Mouse (Mus musculus): Measurements from ENCODE around the gene Fads1. TPM values are rescaled to one million over a fixed set of nuclear protein-coding genes. Genes with fewer than 3 reads are reported as not detected.

Gene Fads1
- total RNA-seq, 1 experiment from 2014 or later: 362 TPM

Small RNA genes within 50 kb of the gene (microRNA-seq; reads per million reads assigned to microRNA genes)
- gene Mir6993: 0.43 to 0.76 reads per million in 2 experiments

Other genes with a start within 250 kb of the Fads1 start
- 2,322 and 2,352 TPM in 2 replicates for gene Fth1, start 202.3 kb upstream of the Fads1 start, total RNA-seq (2021)
- 0.19 TPM in 1 of 2 replicates, not detected in the other for gene Best1, start 181.3 kb upstream of the Fads1 start, total RNA-seq (2021)
- 9.7 and 10.1 TPM in 2 replicates for gene Rab3il1, start 181.2 kb upstream of the Fads1 start, total RNA-seq (2021)
- 11.3 and 14.0 TPM in 2 replicates for gene Fads3, start 141.3 kb upstream of the Fads1 start, total RNA-seq (2021)
- gene Fads2, start 81.1 kb upstream of the Fads1 start, total RNA-seq (2021): 806 and 858 TPM in 2 replicates
- gene Tmem258, start 21.1 kb downstream of the Fads1 start, total RNA-seq (2021): 161 and 170 TPM in 2 replicates
- gene Fen1, start 21.3 kb downstream of the Fads1 start, total RNA-seq (2021): 20.6 and 21.7 TPM in 2 replicates
- gene Myrf, start 57.9 kb downstream of the Fads1 start, total RNA-seq (2021): 2.6 and 4.7 TPM in 2 replicates
- gene Dagla, start 122.0 kb downstream of the Fads1 start, total RNA-seq (2021): 5.5 and 7.4 TPM in 2 replicates
- 23.9 and 24.1 TPM in 2 replicates for gene Syt7, start 206.2 kb downstream of the Fads1 start, total RNA-seq (2021)

Data from adrenal gland, postnatal 14 days (tissue).